Mouse (Mus musculus): Measurements from ENCODE around the gene Nol3. TPM values are rescaled to one million over a fixed set of nuclear protein-coding genes. Genes with fewer than 3 reads are reported as not detected.
"Not testable (repeated sequence)": the region's sequence is repeated elsewhere in the genome, so short reads cannot be mapped to it uniquely, and the experiment has no call there.

The Nol3 gene
- total RNA-seq (2014; fragmentation: Nextera tagmentation) (0.49 TPM in 1 of 2 replicates, not detected in the other), total RNA-seq (2017) (0.04 TPM in 1 of 2 replicates, not detected in the other)

- no peak for ATAC-seq (replicated peaks; ENCODE audit: low FRiP score, low TSS enrichment, poor library complexity, severe bottlenecking)
Measured at GRCm38 (mm10) chr8:105275840-105276239, at the start of gene Nol3. Gene Nol3 (plus strand): TSS chr8:105276140.

GRCm38 (mm10) chr8:105231503-105232320 is 44.2 kb upstream of the Nol3 start:
- no peak for ATAC-seq (replicated peaks; ENCODE audit: low FRiP score, low TSS enrichment, poor library complexity, severe bottlenecking)

GRCm38 (mm10) chr8:105232321-105232693 is 43.6 kb upstream of the Nol3 start:
- not testable (repeated sequence) for ATAC-seq (replicated peaks; ENCODE audit: low FRiP score, low TSS enrichment, poor library complexity, severe bottlenecking)

GRCm38 (mm10) chr8:105233126-105233935 is 42.6 kb upstream of the Nol3 start:
- ATAC-seq (replicated peaks; ENCODE audit: low FRiP score, low TSS enrichment, poor library complexity, severe bottlenecking) = no peak

- no peak for ATAC-seq (replicated peaks; ENCODE audit: low FRiP score, low TSS enrichment, poor library complexity, severe bottlenecking)
Measured at GRCm38 (mm10) chr8:105235206-105235605, 40.7 kb upstream of the Nol3 start.

GRCm38 (mm10) chr8:105237442-105238142 is 38.3 kb upstream of the Nol3 start:
- no peak for ATAC-seq (replicated peaks; ENCODE audit: low FRiP score, low TSS enrichment, poor library complexity, severe bottlenecking)

- ATAC-seq (replicated peaks; ENCODE audit: low FRiP score, low TSS enrichment, poor library complexity, severe bottlenecking) = no peak
Measured at GRCm38 (mm10) chr8:105241016-105241415, 34.9 kb upstream of the Nol3 start.

- ATAC-seq (replicated peaks; ENCODE audit: low FRiP score, low TSS enrichment, poor library complexity, severe bottlenecking) = no peak
Measured at GRCm38 (mm10) chr8:105251954-105252353, 24.0 kb upstream of the Nol3 start.

- no peak for ATAC-seq (replicated peaks; ENCODE audit: low FRiP score, low TSS enrichment, poor library complexity, severe bottlenecking)
Measured at GRCm38 (mm10) chr8:105252680-105253537, 23.0 kb upstream of the Nol3 start.

- no peak for ATAC-seq (replicated peaks; ENCODE audit: low FRiP score, low TSS enrichment, poor library complexity, severe bottlenecking)
Measured at GRCm38 (mm10) chr8:105253766-105254151, 22.2 kb upstream of the Nol3 start.

- ATAC-seq (replicated peaks; ENCODE audit: low FRiP score, low TSS enrichment, poor library complexity, severe bottlenecking) = peak; percentile 75
Measured at GRCm38 (mm10) chr8:105254152-105254965, 21.6 kb upstream of the Nol3 start.

- peak; percentile 72 for ATAC-seq (replicated peaks; ENCODE audit: low FRiP score, low TSS enrichment, poor library complexity, severe bottlenecking)
Measured at GRCm38 (mm10) chr8:105254966-105255350, 21.0 kb upstream of the Nol3 start, which contains the start of gene B3gnt9. Gene B3gnt9 (minus strand): TSS chr8:105255153.

GRCm38 (mm10) chr8:105257318-105258114 is 18.4 kb upstream of the Nol3 start:
- no peak for ATAC-seq (replicated peaks; ENCODE audit: low FRiP score, low TSS enrichment, poor library complexity, severe bottlenecking)

GRCm38 (mm10) chr8:105258911-105259720 is 16.8 kb upstream of the Nol3 start:
- ATAC-seq (replicated peaks; ENCODE audit: low FRiP score, low TSS enrichment, poor library complexity, severe bottlenecking) = peak; percentile 8; the same call in 1 of the 2 replicates

- peak; percentile 46 for ATAC-seq (replicated peaks; ENCODE audit: low FRiP score, low TSS enrichment, poor library complexity, severe bottlenecking)
Measured at GRCm38 (mm10) chr8:105259721-105260320, 16.1 kb upstream of the Nol3 start.
